Mouse (Mus musculus) heart, embryonic 13.5 days (tissue): ENCODE data around the gene Sigmar1. TPM values are rescaled to one million over a fixed set of nuclear protein-coding genes. Genes with fewer than 3 reads are reported as not detected.
"Not testable (repeated sequence)": the region's sequence is repeated elsewhere in the genome, so short reads cannot be mapped to it uniquely, and the experiment has no call there.

Source experiments
- ATAC-seq: fragments of 200-750 bp; cut with Nextera tagmentation; 2 replicates; pipeline ENCODE4 v1.8.0; 2017; ENCODE audit warnings: moderate TSS enrichment; ENCODE audit not compliant: insufficient number of reproducible peaks, low FRiP score, low TSS enrichment; ENCODE audit errors: extremely low read depth
- H3K27ac ChIP-seq: fragments of 300-500 bp; sonication (generic); replicated peaks from 2 replicates; pipeline ENCODE4 v1.5.1; 2015; ENCODE audit warnings: moderate library complexity, mild to moderate bottlenecking, inconsistent platforms
- H3K27me3 ChIP-seq: fragments of 300-500 bp; sonication (generic); replicated peaks from 2 replicates; pipeline ENCODE4 v1.6.1; 2015; ENCODE audit warnings: mild to moderate bottlenecking, inconsistent platforms
- H3K36me3 ChIP-seq: fragments of 300-500 bp; sonication (generic); 2 replicates; pipeline ENCODE4 v1.6.1; 2015; ENCODE audit warnings: mild to moderate bottlenecking, inconsistent platforms
- H3K4me1 ChIP-seq: fragments of 300-500 bp; sonication (generic); 2 replicates; pipeline ENCODE4 v1.6.1; 2015; ENCODE audit warnings: inconsistent platforms
- H3K4me2 ChIP-seq: fragments of 300-500 bp; sonication (generic); 2 replicates; pipeline ENCODE4 v1.6.1; 2015; ENCODE audit warnings: inconsistent platforms, mild to moderate bottlenecking, moderate library complexity
- H3K4me3 ChIP-seq: fragments of 300-500 bp; sonication (generic); 2 replicates; pipeline ENCODE4 v1.5.1; 2015; ENCODE audit warnings: moderate library complexity, mild to moderate bottlenecking, inconsistent platforms
- H3K9ac ChIP-seq: fragments of 300-500 bp; sonication (generic); 2 replicates; pipeline ENCODE4 v1.6.1; 2015; ENCODE audit warnings: inconsistent platforms, mild to moderate bottlenecking, moderate library complexity
- H3K9me3 ChIP-seq: fragments of 300-500 bp; sonication (generic); 2 replicates; pipeline ENCODE4 v1.6.1; 2016; ENCODE audit warnings: inconsistent platforms
- WGBS: fragments of 180-500 bp; shearing (Covaris S2); methylation state at CpG from one replicate; pipeline ENCODE4 v1.1.7; 2015; ENCODE audit warnings: mixed read lengths; 5-methylcytosine and 5-hydroxymethylcytosine counted together
- polyA plus RNA-seq: library from polyadenylated mRNA; unstranded; fragments of >200 nt; fragmentation: Nextera tagmentation; extraction: Ambion mirVana; gene quantifications from 2 replicates; pipeline ENCODE4 v1.2.1, GENCODE M21; 2015

Gene Sigmar1
- polyA plus RNA-seq, 1 experiment from 2014 or later, result 63.3 TPM

DNA sequence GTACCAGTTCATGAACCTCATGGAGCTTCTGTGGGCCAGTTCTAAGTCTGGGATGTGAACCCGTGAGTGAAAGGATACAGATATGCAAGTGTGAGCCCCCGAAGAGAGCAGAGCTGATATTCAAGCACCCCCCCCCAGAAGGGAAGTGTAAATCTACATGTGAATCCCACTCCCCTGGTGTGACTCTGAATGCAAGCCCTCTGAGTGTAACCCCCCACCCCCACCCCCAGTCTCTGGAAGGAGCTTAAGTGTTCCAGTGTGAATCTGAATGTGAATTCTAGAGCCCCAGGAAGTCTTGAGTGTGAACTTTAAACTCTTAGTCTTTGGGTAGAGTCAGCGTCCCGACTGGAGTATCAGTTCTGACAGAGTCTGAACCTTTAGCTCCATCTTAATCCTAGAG lies 62.4 kb downstream of the Sigmar1 start:
- H3K9ac ChIP-seq, H3K36me3 ChIP-seq, H3K4me2 ChIP-seq, H3K27ac ChIP-seq, ATAC-seq, H3K4me1 ChIP-seq, H3K4me3 ChIP-seq, H3K9me3 ChIP-seq: not testable (repeated sequence)
- H3K27me3 ChIP-seq, result peaks cover 14% of the 10 kb centered on the region
- WGBS, result 11% methylated on average over 4 of the region's 4 CpGs

DNA sequence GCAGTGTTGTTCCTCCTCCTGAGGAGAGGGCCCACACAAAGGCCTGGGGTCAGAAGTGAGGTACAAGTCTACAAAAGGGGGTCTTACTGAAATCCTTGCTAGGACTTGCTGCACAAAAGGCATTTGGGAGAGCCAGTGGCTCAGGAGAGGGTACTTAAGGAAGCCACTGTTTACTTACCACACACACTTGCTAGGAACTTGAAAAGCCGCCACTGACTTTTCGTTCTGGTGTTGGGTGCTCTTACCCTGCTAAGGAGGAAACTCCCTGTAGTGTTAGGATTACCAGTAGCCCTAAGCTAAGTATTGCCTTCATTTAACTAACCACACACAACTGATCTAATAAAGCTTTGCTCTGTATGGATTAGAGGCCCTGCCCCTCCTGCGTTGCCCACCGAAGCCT lies 65.9 kb downstream of the Sigmar1 start:
- not testable (repeated sequence) for H3K27me3 ChIP-seq, H3K9ac ChIP-seq, H3K4me2 ChIP-seq, ATAC-seq, H3K36me3 ChIP-seq, H3K4me3 ChIP-seq, H3K27ac ChIP-seq, H3K4me1 ChIP-seq, H3K9me3 ChIP-seq
- WGBS, result no CpG with 5 or more reads among the region's 4 CpGs

DNA sequence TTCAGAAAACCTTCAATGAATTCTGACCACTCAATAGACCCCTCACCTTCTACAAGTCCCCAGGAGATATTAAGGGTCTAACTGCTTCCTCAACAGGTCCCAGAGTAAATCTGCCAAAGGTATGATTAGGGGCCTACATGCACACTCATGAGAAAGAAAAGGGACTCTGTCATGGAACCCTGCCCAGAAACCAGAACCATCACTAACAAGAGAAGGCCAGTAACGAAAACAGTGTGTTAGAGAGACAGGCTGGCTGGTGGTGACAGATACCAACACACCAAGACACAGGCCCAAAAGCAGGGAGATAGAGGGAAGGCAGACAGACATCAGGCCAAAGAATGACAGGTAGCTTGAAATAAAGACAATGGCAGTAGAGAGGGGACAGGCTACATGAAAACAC lies 67.4 kb downstream of the Sigmar1 start:
- H3K27ac ChIP-seq, H3K27me3 ChIP-seq, H3K4me1 ChIP-seq, H3K9me3 ChIP-seq, H3K4me2 ChIP-seq, H3K4me3 ChIP-seq, ATAC-seq, H3K9ac ChIP-seq, H3K36me3 ChIP-seq: not testable (repeated sequence)
- 50% methylated on average over 1 of the region's 1 CpGs for WGBS

Other genes starting within 250 kb of the Sigmar1 start
- gene 1110017D15Rik, start 238.8 kb downstream of the Sigmar1 start, polyA plus RNA-seq, result 0.44 TPM in 1 of 2 replicates, not detected in the other
- 2.3 TPM in 2 replicates for gene Fam219a, start 186.6 kb downstream of the Sigmar1 start, polyA plus RNA-seq
- gene Dnaic1, start 186.4 kb downstream of the Sigmar1 start, polyA plus RNA-seq, result 2.1 and 2.2 TPM in 2 replicates
- gene Enho, start 115.8 kb downstream of the Sigmar1 start, polyA plus RNA-seq, result 3.9 and 5.6 TPM in 2 replicates
- gene Cntfr, start 59.1 kb downstream of the Sigmar1 start, polyA plus RNA-seq, result 2.5 and 3.9 TPM in 2 replicates
- gene Il11ra1, start 56.2 kb downstream of the Sigmar1 start, polyA plus RNA-seq, result 137 and 146 TPM in 2 replicates
- gene Rpp25l, start 42.6 kb downstream of the Sigmar1 start, polyA plus RNA-seq, result 45.1 and 50.4 TPM in 2 replicates
- gene Dctn3, start 33.0 kb downstream of the Sigmar1 start, polyA plus RNA-seq, result 128 and 139 TPM in 2 replicates
- gene Arid3c, start 25.0 kb downstream of the Sigmar1 start, polyA plus RNA-seq, result not detected in 2 replicates
- 54.1 and 61.6 TPM in 2 replicates for gene Galt, start 929 bp downstream of the Sigmar1 start, polyA plus RNA-seq
- gene Ccl27a, start 18.1 kb upstream of the Sigmar1 start, polyA plus RNA-seq, result 44.5 and 49.3 TPM in 2 replicates
- gene Gm21541, start 147.5 kb upstream of the Sigmar1 start, polyA plus RNA-seq, result 1.8 TPM in 1 of 2 replicates, not detected in the other
- gene Gm20878, start 185.4 kb upstream of the Sigmar1 start, polyA plus RNA-seq, result 1.7 and 1.8 TPM in 2 replicates
- gene Fam205a4, start 209.9 kb upstream of the Sigmar1 start, polyA plus RNA-seq, result 0.11 and 0.15 TPM in 2 replicates